Mouse (Mus musculus) testis, adult 10 weeks (tissue): Measurements from ENCODE around the gene H2-Q4. TPM values are rescaled to one million over a fixed set of nuclear protein-coding genes. Genes with fewer than 3 reads are reported as not detected.

Experiments
- polyA plus RNA-seq: library from polyadenylated mRNA; stranded (reverse); fragments of 350-450 nt; fragmentation: Illumina TruSeq; extraction: RNeasy Lipid Tissue Mini Kit (QIAGEN cat#74804); gene quantifications from one replicate; pipeline ENCODE4 v1.2.3, GENCODE M21; 2014; ENCODE audit warnings: low read depth, low replicate concordance

The H2-Q4 gene
- polyA plus RNA-seq: 1.6 TPM

DNA sequence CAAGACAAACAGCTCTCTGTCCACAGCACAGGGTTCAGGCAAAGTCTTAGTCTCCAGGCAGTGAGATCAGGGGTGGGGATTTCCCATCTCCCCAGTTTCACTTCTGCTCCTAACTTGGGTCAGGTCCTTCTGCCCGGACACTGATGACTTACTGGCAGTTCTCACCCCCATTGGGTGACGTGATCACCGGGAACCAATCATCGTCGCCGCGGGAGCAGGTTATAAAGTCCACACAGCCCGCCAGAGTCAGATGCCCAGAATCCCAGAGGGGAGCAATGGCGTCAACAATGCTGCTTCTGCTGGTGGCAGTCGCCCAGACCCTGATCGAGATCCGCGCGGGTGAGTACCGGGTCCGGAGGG, at the start of gene H2-Q4:
Gene H2-Q4, plus strand, starts transcription at position 249 of the 360 bp plus-strand sequence.

DNA sequence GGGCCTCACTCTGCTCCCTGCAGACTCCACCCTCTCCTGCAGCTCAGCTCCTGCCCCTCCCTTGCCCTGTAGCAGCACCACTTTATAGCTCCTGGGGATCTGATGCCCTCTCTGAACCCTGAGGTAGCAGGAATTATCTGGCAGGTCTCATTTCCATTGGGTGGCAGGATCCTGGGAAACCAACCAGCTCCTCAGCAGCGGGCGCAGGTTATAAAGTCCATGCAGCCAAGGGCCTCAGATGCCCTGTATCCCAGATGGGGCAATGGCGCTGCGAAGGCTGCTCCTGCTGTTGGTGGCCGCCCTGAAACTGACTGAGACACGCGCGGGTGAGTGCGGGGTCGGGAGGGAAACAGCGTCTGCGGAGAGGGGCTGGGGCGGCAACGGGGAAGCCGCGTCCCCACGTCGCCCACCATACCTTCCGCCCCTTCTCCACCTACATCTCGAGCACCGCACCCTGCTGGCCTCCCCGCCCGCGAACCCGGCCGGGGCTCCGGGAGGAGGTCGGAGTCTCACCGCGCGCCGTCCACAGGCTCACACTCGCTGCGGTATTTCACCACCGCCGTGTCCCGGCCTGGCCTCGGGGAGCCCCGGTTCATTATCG, 37.2 kb upstream of the H2-Q4 start, which contains the start of gene H2-Q2:
Gene H2-Q2, plus strand, starts transcription at position 172 of the 601 bp plus-strand sequence.

GRCm38 (mm10) chr17:35424624-35425416, 45.4 kb downstream of the H2-Q4 start, which contains the start of gene H2-Q6:
Gene H2-Q6 (plus strand): TSS chr17:35424850.

Other genes starting within 250 kb of the H2-Q4 start
- gene Apom, start 247.6 kb upstream of the H2-Q4 start, polyA plus RNA-seq: not detected
- gene Bag6, start 244.4 kb upstream of the H2-Q4 start, polyA plus RNA-seq: 44.2 TPM
- 14.1 TPM for gene Prrc2a, start 214.7 kb upstream of the H2-Q4 start, polyA plus RNA-seq
- gene Aif1, start 203.5 kb upstream of the H2-Q4 start, polyA plus RNA-seq: 379 TPM
- gene Lst1, start 191.2 kb upstream of the H2-Q4 start, polyA plus RNA-seq: not detected
- not detected for gene Ltb, start 185.2 kb upstream of the H2-Q4 start, polyA plus RNA-seq
- not detected for gene Tnf, start 177.6 kb upstream of the H2-Q4 start, polyA plus RNA-seq
- not detected for gene Lta, start 174.3 kb upstream of the H2-Q4 start, polyA plus RNA-seq
- gene Gm16181, start 158.8 kb upstream of the H2-Q4 start, polyA plus RNA-seq: not detected
- gene Atp6v1g2, start 146.0 kb upstream of the H2-Q4 start, polyA plus RNA-seq: 10.2 TPM
- gene Nfkbil1, start 143.8 kb upstream of the H2-Q4 start, polyA plus RNA-seq: 0.56 TPM
- gene Ddx39b, start 137.9 kb upstream of the H2-Q4 start, polyA plus RNA-seq: 7.1 TPM
- 2.8 TPM for gene H2-D1, start 116.9 kb upstream of the H2-Q4 start, polyA plus RNA-seq
- 0.08 TPM for gene H2-Q1, start 59.2 kb upstream of the H2-Q4 start, polyA plus RNA-seq
- 0.69 TPM for gene H2-Q2, start 37.4 kb upstream of the H2-Q4 start, polyA plus RNA-seq
- gene H2-Q6, start 45.2 kb downstream of the H2-Q4 start, polyA plus RNA-seq: 0.66 TPM
- 0.49 TPM for gene H2-Q7, start 59.5 kb downstream of the H2-Q4 start, polyA plus RNA-seq
- 0.17 TPM for gene H2-Q10, start 90.5 kb downstream of the H2-Q4 start, polyA plus RNA-seq
- 0.48 TPM for gene Pou5f1, start 126.4 kb downstream of the H2-Q4 start, polyA plus RNA-seq
- 1.1 TPM for gene Tcf19, start 137.2 kb downstream of the H2-Q4 start, polyA plus RNA-seq
- gene Cchcr1, start 137.5 kb downstream of the H2-Q4 start, polyA plus RNA-seq: 25.0 TPM
- 1.3 TPM for gene Psors1c2, start 153.6 kb downstream of the H2-Q4 start, polyA plus RNA-seq
- 0.34 TPM for gene Cdsn, start 172.5 kb downstream of the H2-Q4 start, polyA plus RNA-seq
- not detected for gene 2300002M23Rik, start 187.8 kb downstream of the H2-Q4 start, polyA plus RNA-seq
- not detected for gene Sfta2, start 221.9 kb downstream of the H2-Q4 start, polyA plus RNA-seq
- not detected for gene Gm9573, start 247.0 kb downstream of the H2-Q4 start, polyA plus RNA-seq